Mouse (Mus musculus): ENCODE measurements at regions not wholly inside any gene's neighbourhood (a gene's known extent, or its start where the extent isn't known, plus 50 kb on each side); places are given as distances from the start of the nearest gene placed in this dataset.

DNA sequence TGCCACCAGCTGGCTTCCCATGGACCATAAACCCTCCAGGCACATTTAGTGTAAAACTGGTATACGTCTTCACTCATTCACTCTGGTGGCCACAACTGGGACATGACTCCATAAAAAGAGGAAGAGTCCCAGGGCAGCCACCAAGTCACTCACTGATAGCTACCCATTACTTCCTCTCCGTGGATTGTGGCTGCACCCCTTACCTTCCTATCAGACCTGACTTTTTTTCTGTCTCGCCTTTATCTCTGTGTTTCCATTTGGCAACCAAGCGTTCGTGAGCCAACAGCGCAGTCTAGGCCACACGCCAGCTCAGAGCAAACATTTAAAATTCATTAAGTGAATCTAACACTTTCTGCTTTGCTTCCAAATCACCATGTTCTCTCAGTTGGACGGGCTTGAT, 53.9 kb upstream of the Slc44a1 start:
- no peak for DNase-seq (ENCODE audit: low spot score in 2 of 2)

DNA sequence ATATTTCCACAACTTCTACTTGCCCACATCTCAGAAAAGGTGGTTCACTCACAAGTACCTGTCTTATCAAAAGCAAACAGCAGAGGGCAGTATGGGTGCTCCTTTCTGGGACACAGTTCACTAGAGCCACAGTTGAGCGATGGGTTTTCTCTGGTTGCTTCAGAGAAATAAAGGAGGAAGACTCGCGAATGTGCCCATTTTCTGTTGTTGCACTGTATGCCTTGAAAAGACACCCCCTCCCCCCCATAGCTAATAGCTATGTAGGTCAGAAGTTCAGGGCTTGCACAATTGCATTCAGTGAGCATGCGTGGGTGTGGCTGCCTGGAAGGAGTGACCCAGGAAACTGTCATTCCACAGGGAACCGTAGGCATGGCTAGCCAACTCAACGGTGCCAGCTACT, 55.5 kb upstream of the Slc44a1 start:
- DNase-seq (ENCODE audit: low spot score in 2 of 2): peak; percentile 43 to 62

DNA sequence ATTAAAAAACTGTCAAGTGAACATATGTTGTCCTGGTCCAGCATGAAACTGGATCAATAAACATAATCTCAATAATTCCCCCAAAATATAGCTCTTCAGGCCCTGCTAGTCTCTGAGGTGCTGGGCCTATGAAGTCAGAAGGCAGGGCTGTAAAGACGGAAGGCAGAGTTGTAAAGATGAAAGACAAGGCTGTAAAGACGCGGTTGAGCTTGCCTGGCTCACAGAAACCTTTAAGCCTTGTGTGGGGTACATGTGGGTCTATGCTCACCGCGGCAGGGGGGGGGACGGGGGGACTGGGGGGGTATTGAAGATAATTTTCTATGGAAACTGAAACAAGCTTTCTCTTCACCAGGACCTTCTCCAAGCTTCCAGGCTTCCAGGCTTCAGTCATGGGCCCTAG, 56.1 kb upstream of the Slc44a1 start:
- no peak for DNase-seq (ENCODE audit: low spot score in 2 of 2)

DNA sequence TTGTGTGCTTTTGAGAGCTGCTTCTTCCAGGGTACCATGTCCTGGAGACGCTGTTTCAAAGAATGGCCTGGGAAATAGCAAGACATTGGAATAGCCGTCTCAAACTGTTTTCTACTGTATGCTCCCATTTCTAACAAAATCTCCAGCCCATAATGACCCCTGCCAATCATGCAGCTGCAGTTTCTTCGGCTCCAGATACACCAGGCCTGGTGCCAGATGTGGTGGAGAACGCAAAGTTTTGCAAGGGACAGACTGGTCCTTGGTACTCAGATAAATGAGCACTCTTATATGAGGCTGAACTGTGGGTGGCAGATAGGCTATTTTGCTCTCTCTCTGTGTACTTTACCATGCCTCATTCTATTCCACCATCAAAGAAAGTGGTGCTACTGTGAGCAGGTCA, 58.2 kb upstream of the Slc44a1 start:
- DNase-seq (ENCODE audit: low spot score in 2 of 2): no peak

DNA sequence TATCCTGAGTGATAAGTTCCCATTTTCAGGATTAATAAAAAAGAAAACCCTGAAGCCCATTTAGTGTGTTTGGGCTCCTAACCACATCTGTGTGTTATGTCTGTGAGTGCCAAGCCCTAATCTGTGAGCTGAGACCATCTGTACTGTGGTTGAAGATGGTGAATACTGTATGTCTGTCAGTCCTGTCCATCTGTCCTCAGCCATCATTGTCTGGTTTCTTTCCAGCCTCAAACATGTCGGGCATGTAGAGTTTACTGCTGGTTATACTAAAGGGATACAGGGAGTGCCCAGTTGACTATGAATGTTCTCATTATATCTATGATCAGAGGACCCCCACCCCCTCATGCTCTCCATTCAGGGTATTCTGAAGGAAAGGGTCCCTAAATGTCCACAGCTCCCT, 60.4 kb upstream of the Slc44a1 start:
- DNase-seq (ENCODE audit: low spot score in 2 of 2): no peak

DNA sequence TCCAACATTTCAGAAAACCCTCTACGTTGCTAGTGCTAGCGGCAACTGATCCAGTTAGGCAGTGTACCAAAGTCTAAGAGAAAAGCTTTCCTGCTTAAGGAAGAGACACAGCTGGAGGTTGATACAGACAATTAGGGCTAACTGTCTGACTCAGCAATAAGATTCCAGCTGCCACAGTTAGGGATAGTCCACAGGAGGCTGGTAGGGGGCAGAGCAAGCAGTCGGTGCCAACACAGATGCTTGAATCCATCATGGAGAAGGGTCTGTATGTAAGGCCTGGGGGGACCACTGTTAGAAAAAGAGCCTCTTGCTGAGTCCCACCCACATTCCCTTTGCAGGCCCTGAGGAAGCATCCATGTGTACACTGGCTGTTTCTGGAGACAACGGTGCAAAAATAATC, 63.2 kb upstream of the Slc44a1 start:
- DNase-seq (ENCODE audit: low spot score in 2 of 2): no peak

DNA sequence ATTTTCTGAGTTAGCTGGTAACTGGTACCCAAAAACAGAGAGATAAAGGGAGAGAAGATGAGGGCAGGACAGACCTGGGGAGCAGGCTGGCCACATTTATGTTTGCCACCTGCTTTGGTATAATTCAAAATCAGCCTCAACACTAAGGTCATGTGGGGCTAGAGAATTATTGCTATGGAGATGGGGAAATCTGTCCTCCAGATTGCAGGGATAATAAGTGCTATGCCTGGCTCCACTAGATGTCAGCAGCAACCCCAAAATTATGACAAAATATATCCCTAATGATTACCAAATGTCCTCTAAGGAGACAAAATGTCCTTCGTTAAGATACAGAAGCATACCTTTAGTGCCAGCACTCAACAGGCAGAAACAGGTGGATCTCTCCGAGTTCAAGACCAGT, 83.8 kb upstream of the Slc44a1 start:
- no peak for DNase-seq (ENCODE audit: low spot score in 2 of 2)

DNA sequence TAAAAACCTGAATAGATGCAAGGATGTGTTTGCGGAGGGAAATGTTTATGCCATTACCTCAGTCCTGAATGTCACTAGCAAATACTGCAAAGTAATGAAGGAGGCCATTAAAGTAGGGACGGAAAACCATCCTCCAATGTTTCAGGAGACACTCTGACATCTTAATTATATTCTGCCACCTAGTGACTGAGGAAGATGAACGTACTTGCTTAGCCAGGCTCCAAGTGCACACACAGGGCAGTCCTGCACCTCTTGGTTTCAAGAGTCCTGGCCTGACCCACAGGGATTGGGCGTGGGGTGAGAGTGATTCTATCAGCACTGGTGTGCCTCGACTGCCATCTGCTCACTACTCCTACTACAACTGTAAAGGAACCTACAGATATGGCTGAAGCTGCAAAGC, 85.3 kb upstream of the Slc44a1 start:
- no peak for DNase-seq (ENCODE audit: low spot score in 2 of 2)

DNA sequence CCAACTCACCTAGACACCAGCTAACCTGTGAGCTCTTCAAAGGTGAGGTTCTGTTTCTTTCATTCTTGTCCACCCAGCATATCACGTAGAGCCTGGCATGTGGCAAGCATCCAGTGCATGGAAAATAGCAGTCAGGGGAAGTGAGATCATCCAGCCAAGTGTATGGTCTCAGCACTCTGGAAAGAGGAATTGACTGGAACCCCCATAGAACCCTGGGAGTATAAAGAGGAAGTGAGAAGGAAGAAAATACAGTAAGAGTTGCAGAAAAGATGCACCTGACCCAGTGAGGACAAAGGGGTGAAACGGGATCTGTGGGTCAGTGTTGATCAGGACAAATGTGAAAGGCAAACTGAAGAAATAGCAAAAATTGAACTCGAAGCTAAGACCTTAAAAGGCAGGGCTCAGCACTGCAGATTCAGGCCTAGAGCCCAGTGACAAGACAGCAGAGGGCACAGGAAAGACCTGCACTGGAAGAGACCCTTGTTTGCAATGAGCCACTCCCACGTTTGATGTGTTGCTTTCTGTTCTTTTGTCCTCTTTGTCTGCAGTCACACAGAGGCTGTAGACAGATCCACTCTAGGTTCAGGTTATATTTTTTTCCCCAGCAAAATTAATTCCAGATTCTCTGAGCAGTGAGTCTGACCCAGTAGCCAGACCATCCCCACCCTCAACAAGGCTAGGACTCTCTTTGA, 86.7 kb upstream of the Slc44a1 start:
- no peak for DNase-seq (ENCODE audit: low spot score in 2 of 2)

DNA sequence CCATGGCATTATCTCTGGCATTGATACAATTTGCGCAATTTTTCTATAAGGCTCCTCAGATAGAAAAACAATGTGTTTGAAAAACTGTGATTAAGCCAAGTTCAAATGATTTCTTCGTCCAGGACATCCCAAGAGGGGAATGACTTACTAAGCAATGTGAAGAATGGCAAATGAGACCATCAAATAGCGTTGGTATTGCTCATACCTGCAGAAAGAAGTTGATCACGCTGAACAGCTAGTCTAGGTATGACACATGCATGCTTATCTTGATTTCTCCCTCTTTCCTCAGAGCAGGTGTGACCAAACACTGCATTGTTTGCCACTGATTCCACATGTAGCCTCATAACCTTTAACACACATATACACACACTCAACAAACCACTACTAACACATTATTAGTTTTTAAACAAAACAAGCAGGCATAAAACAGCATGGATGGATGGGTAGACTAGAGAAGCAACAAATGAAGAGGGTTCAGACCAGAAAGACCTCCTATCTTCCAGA, 89.1 kb upstream of the Slc44a1 start:
- no peak for DNase-seq (ENCODE audit: low spot score in 2 of 2)

DNA sequence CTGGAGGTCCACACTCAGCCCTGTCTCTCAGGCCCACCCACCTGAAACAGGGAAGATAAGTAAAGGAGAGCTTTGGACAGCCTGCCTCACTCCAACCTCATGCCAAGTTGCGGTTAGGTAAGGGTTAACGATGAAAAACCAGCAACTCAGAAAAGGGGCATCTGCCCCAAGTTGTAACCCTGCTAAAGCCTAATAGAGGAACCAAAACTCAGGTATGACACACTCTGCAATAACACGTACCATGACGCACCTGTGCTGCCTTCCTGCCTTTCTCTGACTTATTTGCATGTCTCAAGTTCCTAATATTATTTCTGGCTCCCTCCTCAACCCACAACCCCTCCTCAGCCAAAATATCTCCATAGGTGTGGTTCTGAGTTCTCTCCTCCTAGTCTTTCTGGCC, 94.9 kb upstream of the Slc44a1 start:
- DNase-seq (ENCODE audit: low spot score in 2 of 2): no peak

DNA sequence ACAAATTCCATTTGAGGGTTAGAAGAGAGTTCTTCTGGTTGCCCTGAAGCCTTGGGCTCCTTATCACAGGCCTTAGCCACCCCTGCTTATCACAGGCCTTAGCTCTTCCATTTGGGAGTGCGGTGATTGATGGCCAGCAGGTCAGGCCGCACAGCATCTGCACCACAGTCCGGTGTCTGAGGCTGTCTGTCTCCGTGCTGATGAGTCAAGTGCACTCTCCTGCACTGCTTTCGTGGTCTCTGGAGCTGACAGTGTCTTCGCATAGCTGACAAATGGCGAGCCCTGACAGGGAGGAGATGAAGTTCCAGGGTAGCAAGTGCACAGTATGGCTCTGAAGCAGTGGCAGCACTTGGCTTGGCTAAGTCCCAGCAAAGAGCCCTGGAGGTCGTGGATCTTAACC, 95.7 kb upstream of the Slc44a1 start:
- no peak for DNase-seq (ENCODE audit: low spot score in 2 of 2)

DNA sequence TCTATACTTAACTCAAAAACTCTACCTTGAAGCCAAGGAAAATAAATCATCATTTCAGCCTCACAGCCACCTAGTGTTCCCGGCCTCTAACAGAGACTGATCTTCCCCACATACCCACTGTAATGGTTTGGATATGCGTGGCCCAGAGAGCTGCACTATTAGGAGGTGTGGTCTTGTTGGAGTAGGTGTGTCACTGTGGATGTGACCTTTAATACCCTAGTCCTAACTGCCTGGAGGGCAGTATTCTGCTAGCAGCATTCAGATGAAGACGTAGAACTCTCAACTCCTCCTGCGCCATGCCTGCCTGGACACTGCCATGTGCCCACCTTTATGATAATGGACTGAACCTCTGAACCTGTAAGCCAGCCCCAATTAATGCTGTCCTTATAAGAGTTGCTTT, 99.0 kb upstream of the Slc44a1 start:
- DNase-seq (ENCODE audit: low spot score in 2 of 2): no peak

DNA sequence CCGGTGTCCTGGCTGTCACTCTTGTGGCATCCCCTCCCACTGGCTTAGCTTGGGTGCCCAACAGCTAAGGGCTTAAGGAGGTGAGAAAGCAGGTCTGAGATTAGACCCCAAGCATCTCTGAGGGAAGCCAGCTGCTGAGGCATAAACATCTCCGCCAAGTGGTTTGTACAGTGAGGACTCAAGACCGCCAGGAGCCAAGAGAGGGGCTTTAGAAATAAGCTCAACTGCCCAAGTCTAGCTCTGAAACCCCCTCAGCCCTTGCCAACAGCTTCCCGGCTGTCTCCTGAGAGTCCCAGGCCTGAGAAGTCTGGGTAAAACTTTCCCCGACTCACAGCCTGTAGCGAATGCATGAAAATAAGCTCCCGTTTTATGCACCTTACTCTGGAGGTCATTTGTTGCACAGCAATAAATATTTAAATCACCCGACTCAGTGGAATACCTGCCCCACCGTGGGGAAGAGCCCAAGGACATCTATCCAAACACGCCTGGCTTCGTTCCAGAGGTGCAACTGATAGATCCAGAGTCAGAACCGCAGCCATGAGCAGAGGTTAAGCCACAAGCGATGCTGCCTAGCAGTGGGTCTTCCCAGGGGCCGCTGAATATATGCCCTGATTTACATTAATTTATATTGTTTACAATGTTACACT, 100.1 kb upstream of the Slc44a1 start:
- DNase-seq (ENCODE audit: low spot score in 2 of 2): no peak

DNA sequence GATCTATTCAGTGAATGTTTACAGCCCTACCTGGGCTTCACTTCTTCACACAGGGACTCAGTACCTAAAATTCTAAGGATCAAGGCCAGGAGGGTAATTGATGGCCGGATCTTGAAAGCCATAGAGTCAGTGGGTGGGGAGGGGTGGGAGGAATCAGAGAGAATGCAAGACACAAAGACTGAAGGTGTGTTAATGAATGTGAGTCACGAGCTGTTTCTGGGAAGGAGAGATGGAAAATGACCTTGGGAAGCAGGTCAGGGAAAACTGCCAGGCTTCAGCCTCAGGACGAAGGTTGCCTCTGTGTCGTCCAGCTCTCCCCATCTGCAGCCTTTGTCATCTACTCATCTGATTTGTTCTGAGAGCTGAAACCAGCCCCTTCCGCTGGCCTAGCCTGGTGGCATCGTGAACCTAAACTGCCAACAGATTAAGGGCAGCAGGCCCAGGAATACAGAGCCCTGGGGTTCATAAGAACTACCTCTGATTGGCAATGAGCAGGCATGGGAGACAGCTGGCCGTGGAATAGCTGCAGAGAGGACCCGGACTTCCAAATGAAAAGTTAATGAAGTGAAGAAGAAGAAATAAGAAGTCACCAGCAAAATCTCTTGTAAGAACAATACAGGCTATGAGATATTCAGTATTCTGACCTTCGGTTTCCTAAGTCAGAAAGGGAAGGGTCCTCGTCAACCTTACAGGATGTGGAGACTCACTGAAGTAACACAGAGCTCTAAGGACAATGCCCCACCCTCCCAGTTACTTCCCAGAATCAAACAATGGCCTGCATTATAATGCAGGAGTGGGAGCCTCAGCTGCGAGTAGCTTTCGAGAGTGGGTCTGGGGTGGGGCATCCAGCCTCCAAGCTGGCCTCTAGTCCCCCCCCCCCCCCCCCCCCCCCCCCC, 100.8 kb upstream of the Slc44a1 start:
- DNase-seq (ENCODE audit: low spot score in 2 of 2): no peak

DNA sequence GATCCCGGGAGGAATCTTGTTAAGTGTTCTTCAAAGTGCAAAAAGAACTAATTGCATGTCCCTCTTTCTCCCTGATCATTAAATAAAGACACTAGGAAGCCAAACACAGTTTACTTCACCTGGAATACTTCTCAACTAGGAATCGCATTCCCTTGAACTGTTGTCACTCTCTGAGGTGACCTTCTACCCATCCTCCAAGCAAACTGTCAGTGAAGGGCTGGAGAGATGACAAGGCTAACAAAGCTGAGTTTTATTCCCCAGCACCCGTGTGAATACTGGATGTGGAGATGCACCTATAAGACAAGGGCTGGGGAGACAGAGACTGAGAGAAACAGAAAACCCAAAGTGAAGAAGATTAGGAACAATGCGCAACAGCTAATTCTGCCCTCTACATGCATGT, 101.7 kb upstream of the Slc44a1 start:
- no peak for DNase-seq (ENCODE audit: low spot score in 2 of 2)

DNA sequence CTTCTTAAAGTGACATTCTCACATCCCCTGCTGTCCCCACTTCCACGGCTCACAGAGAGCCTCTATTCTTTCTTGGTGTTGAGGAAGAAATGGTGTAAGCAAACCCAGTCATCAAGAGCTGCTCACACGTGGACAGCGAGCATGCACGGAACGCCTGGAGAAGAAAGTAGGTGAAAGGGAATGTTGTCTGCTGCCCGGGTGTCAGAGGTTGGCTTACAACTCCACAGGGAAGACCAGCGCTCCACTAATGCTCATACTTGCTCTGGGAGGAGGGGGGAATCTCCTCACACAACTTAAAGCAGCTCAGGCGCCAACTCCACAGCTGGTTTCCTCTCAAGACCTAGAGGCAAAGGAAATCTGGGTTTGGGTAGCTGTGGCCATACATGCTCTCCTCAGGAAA, 102.4 kb upstream of the Slc44a1 start:
- DNase-seq (ENCODE audit: low spot score in 2 of 2): no peak

DNA sequence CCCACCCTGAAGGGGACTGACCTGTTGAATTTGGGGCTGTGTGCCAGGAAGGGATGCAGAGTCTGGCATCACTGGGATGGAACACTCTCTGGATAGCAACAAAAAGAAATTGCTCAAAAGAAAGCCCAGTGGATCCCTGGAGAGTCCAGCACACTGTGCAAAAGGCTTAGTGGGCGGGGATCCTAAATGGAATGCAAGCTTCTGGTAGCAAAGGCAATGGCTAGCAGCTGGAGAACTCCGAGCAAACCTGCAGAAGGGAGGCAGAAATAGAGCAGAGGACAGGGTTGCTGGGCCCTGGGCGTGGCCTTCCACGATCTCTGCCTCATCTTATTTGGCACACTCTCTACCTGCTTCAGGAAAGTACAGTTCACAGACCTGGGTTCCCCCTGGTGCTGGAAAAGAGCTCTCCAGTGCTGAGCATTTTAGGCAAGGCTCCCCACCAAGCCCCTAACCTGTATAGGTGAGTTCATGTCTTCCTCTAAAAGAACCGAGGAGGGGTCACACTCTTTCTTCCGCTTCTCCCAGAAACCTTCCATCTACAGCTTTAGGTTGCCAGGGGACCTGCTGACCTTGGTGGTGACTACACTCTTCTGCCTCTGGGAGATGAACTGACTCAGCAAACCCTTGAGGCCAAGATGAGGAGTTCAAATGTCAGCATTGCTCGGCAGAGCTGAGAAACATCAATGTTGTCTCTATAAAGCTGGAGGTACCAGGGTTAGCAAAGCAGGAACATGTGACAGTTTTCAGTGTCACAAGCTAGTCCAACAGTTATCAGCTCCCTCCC, 112.6 kb upstream of the Slc44a1 start:
- no peak for DNase-seq (ENCODE audit: low spot score in 2 of 2)

DNA sequence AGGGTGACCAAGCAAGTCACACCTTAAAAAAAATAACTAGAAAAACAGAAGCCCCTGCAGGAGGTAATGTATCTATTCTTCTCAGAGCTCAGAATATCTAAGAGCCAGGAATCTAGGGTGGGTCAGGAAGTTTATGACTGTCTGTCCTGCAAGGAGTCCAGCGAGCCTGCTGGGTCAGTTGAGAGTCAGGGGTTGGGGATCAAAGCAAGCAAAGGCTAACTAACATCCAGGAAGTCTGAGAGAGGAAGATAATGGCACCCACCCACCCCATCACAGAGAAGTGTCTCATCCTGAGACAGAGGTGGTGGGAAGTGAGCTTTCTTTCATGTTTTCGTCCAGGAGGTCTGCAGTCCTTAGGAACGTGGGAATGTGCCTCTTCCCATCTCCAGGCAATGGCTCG, 116.4 kb upstream of the Slc44a1 start:
- no peak for DNase-seq (ENCODE audit: low spot score in 2 of 2)

DNA sequence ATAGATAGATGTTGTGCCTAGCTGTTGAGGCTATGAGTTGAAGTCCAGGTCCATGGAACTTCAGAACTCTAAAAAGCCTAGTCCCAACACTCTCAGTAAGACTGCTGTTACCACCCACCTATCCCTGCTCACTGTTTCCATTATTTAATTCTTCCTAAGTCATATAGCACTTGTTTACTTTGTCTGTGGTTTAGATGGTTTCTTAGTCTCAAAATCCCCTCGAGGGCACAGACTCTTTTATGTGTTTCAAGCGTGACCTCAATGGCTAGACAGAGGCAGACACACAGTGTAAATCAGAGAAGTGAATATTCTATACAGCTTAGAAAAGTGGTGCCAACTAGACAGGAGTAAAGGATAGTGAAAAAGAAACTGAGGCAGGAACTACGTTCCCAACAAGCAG, 117.0 kb upstream of the Slc44a1 start:
- DNase-seq (ENCODE audit: low spot score in 2 of 2): no peak

DNA sequence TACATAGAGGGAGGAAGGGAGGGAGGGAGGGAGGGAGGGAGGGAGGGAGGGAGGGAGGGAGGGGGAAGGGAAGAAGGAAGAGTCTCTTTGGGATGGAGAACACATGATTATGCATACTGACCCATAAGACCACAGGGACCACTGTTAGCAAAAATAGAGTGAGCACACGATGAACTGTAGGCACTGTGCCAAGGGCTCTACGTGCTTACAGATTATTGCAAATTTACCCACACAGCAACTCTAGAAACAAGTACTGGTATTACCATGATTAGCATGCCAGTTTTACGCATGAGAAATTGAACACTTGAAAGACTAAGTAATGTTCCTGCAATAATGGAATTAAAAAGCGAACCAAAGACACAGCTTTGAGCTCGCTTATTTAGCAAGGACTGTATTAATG, 117.7 kb upstream of the Slc44a1 start:
- DNase-seq (ENCODE audit: low spot score in 2 of 2): no peak
